Mouse (Mus musculus): Measurements from ENCODE around the gene Clns1a. TPM values are rescaled to one million over a fixed set of nuclear protein-coding genes. Genes with fewer than 3 reads are reported as not detected.

Gene Clns1a
- polyA plus RNA-seq (2015; fragmentation: Nextera tagmentation; extraction: Ambion mirVana), result 77.2 and 107 TPM in 2 replicates

GRCm38 (mm10) chr7:97696506-97697254, at the start of gene Clns1a:
Gene Clns1a (plus strand): TSS chr7:97696634.

GRCm38 (mm10) chr7:97737638-97738456, 41.4 kb downstream of the Clns1a start, which contains the start of gene Aqp11:
Gene Aqp11 (minus strand): TSS chr7:97738289.

Other genes starting within 250 kb of the Clns1a start
- gene Kctd14, start 245.3 kb upstream of the Clns1a start, polyA plus RNA-seq (2015; fragmentation: Nextera tagmentation; extraction: Ambion mirVana), result 2.9 and 3.0 TPM in 2 replicates
- gene Ints4, start 215.7 kb upstream of the Clns1a start, polyA plus RNA-seq (2015; fragmentation: Nextera tagmentation; extraction: Ambion mirVana), result 24.8 and 36.3 TPM in 2 replicates
- gene Aamdc, start 117.1 kb upstream of the Clns1a start, polyA plus RNA-seq (2015; fragmentation: Nextera tagmentation; extraction: Ambion mirVana), result 75.4 and 110 TPM in 2 replicates
- 12.5 and 14.4 TPM in 2 replicates for gene Rsf1, start 116.7 kb upstream of the Clns1a start, polyA plus RNA-seq (2015; fragmentation: Nextera tagmentation; extraction: Ambion mirVana)
- 8.0 and 8.3 TPM in 2 replicates for gene Aqp11, start 41.7 kb downstream of the Clns1a start, polyA plus RNA-seq (2015; fragmentation: Nextera tagmentation; extraction: Ambion mirVana)
- gene Pak1, start 91.9 kb downstream of the Clns1a start, polyA plus RNA-seq (2015; fragmentation: Nextera tagmentation; extraction: Ambion mirVana), result 20.6 and 23.0 TPM in 2 replicates
- gene Gdpd4, start 223.3 kb downstream of the Clns1a start, polyA plus RNA-seq (2015; fragmentation: Nextera tagmentation; extraction: Ambion mirVana), result not detected in 2 replicates

Data from adrenal gland, postnatal 0 days (tissue).